Mouse (Mus musculus): ENCODE data around the gene Ptpn3. TPM values are rescaled to one million over a fixed set of nuclear protein-coding genes. Genes with fewer than 3 reads are reported as not detected.

Ptpn3 gene
- polyA plus RNA-seq (2017; shearing (Covaris generic)), result 0.40 TPM

DNA sequence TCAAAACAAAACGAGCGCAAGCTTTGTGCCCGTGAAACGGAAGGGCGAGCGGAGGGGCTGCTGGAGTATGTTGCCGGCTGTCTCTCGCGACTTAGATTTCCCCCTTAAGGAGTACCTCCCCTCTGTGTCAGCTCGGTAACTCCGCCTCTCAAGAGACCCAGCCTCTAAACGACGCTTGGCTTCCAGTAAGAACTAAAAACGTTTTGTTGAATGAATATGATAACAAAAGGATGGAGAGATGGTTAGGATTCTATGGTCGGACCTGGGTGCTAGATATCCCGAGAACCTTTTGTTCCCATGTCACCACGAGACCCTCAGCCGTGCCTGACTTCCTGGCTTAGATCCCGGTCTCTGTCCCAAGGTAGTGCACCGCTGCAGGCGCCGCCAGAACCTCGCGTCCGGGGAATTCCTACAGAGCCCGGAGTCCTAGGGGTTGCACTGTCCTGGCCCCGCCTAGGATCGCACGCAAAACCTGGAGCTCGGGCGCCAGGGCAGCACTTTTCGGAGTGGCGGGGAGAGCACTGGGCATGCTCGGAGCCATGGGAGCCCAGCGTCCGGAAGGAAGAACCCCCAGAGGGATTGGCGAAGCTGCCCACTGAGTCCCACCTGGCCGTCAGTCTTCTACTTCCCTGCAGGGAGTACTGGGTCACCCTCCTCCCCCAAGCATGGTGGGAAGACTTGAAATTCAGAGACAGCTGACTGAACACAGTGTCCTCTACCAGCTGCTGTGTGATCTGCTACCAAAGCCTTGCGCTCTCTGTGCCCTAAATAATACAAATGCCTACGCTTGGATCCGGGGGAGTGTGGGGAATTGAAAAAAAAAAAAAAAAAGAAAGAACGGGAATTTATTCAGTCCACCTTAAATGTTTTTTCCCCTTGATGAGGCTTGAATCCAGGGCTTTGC lies at the start of gene Ptpn3:
Ptpn3 (minus strand) TSS at position 428 of the 904 bp plus-strand sequence.

GRCm38 (mm10) chr4:57143026-57143937 lies 158.4 kb downstream of the Ptpn3 start, which contains the start of gene Epb41l4b:
Epb41l4b (minus strand) TSS chr4:57143437.

Other genes starting within 250 kb of the Ptpn3 start
- gene Epb41l4b, start 158.4 kb downstream of the Ptpn3 start, polyA plus RNA-seq (2017; shearing (Covaris generic)), result 0.06 TPM
- not detected for gene Palm2, start 132.4 kb upstream of the Ptpn3 start, polyA plus RNA-seq (2017; shearing (Covaris generic))